Mouse (Mus musculus): ENCODE data around the gene Glrx5.

The Glrx5 gene

DNA sequence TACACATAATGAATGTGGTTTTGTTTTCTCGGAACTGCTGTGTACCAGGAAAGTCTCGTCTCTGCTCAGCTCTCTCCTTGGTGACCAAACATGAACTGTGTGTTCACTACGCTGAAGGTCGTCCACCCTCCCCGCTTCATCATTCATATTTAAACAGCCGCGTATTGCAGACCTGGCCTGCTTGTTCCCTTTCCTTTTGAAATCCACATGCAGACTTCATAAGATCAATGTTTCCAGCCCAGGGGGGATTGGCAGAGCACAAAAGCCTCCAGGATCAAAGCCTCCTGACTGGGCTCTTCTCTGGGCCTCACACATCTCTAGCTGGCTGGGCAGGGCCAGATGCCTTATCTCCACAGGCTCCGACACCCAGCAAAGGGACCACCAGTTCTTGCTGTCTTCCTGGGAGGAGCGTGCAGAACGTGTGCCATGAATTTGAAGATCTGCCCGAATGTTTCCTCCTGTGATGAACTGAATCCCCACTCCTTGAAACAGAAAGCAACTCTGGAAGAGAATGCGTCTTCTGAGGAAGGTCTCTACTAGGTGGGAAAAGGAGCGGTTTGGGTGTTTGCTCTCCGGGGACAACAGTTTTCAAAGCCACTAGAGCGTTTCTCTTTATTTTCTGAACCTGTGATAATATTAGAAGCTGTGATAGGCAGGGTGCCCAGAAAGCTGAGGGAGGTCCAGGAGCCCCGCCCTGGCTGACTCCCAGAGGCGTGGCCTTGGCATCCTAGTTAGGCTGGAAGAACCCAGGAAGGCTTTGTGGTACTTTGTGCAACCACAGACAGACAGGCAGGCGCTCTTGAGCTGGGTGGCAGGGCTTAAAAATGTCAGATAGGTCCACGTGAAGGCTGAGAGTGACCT, 12.9 kb upstream of the Glrx5 start:
- peaks cover 25% of the 10 kb centered on the region for H3K27me3 ChIP-seq (ENCODE audit: insufficient read depth, low read length)
- peaks cover 51% of the 10 kb centered on the region for H3K4me1 ChIP-seq (replicated peaks; ENCODE audit: low read depth, low read length)
- peak; percentile 30; the same call in 1 of the 2 replicates for TF ChIP-seq NANOG (IDR thresholded peaks at IDR 0.05; ENCODE audit: borderline replicate concordance, low read length)
- no peak for TF ChIP-seq POU5F1 (IDR thresholded peaks at IDR 0.05; ENCODE audit: borderline replicate concordance, low read length)
- no peak for TF ChIP-seq CTCF (conservative IDR thresholded peaks at IDR 0.05; ENCODE audit: low read length)
- no peaks in the 10 kb centered on the region for H3K36me3 ChIP-seq (ENCODE audit: insufficient read depth, low read length)
- H3K9me3 ChIP-seq (ENCODE audit: low read length) = 0 out of 2 replicates have a peak, but pooled peaks cover 4% of the 10 kb centered on the region
- H3K4me3 ChIP-seq (replicated peaks; ENCODE audit: low read length) = 0 out of 2 replicates have a peak overlapping the region, but pooled peaks have one; percentile 4

DNA sequence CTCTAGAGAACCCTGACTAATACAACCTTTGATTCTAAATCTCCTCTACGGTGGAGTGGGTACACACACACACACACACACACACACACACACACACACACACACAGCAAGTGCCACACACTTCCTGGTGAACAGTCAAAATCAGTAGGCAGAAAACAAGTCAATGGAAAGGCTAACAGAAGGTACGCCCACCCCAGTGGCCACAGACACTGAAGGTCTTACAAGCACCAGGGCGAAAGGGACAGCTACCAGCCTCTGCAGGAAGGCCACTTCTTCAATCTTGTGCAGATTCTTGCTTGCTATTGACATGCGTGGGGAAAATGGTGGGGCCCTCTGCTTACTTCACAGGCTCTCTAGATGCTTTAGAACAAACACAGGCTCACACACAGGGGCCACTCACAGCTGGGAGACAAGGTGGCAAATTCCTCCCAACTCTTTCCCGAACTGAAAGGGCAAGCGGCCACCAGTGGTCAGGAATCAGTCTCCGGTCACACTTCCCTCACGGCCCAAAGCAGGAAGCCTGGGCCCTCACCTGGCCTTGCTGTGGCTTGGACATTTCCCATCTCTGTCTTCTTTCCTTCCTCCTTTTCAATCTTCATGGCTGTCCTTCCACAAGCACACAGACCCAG, 10.9 kb upstream of the Glrx5 start:
- H3K4me1 ChIP-seq (replicated peaks; ENCODE audit: low read depth, low read length) = peaks cover 50% of the 10 kb centered on the region
- H3K9me3 ChIP-seq (ENCODE audit: low read length) = no peaks in the 10 kb centered on the region
- H3K36me3 ChIP-seq (ENCODE audit: insufficient read depth, low read length) = no peaks in the 10 kb centered on the region
- TF ChIP-seq POU5F1 (IDR thresholded peaks at IDR 0.05; ENCODE audit: borderline replicate concordance, low read length) (no peak), CTCF (conservative IDR thresholded peaks at IDR 0.05; ENCODE audit: low read length) (no peak), NANOG (IDR thresholded peaks at IDR 0.05; ENCODE audit: borderline replicate concordance, low read length) (no peak)
- H3K27me3 ChIP-seq (ENCODE audit: insufficient read depth, low read length) = peaks cover 24% of the 10 kb centered on the region
- peak overlapping the region; percentile 73 for H3K4me3 ChIP-seq (replicated peaks; ENCODE audit: low read length)

DNA sequence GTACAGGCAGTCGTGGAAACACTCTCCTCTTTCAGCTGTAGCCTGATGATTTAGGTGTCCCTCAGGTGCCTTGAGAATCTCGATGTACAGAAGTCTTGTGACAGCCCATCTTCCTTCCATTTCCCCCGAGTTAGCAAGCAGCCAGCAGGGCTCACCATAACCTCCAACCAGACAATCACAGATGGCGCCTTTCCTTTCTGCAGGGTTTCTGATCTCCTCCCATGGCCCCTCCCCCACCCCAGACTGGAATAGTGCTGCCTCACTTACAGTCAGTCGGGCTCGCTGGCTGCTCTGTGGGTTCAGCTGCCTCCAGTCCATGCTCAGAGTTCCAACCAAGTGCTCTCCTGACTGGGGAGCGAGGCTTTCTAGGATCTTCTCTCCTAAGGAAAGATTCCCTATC, 10.3 kb upstream of the Glrx5 start:
- Histone ChIP-seq H3K9me3 (ENCODE audit: low read length) (no peaks in the 10 kb centered on the region), H3K36me3 (ENCODE audit: insufficient read depth, low read length) (no peaks in the 10 kb centered on the region), H3K4me3 (replicated peaks; ENCODE audit: low read length) (peak overlapping the region; percentile 73), H3K4me1 (replicated peaks; ENCODE audit: low read depth, low read length) (peaks cover 47% of the 10 kb centered on the region), H3K27me3 (ENCODE audit: insufficient read depth, low read length) (peaks cover 24% of the 10 kb centered on the region)
- TF ChIP-seq NANOG (IDR thresholded peaks at IDR 0.05; ENCODE audit: borderline replicate concordance, low read length) (no peak), POU5F1 (IDR thresholded peaks at IDR 0.05; ENCODE audit: borderline replicate concordance, low read length) (no peak), CTCF (conservative IDR thresholded peaks at IDR 0.05; ENCODE audit: low read length) (no peak)

DNA sequence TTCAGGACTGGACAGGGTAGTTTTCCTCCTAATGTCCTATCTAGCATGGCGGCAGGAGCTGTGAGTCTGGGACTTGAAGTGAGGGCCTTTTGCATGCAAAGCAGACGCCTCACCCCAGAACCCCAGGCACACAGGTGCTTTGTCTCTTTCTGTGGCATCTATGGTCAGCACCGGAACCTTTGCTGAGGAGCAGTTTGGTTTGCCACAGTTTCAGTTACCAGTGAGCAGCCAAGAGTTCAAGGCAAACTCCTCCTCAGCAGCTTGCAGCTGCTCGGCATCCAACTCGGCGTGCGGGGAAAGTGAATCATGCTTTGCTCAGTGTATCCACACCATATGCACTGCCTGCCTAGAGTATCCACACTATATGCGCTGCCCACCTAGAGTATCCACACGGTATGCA, 9.7 kb upstream of the Glrx5 start:
- H3K27me3 ChIP-seq (ENCODE audit: insufficient read depth, low read length) = peaks cover 24% of the 10 kb centered on the region
- TF ChIP-seq CTCF (conservative IDR thresholded peaks at IDR 0.05; ENCODE audit: low read length) (no peak), NANOG (IDR thresholded peaks at IDR 0.05; ENCODE audit: borderline replicate concordance, low read length) (no peak), POU5F1 (IDR thresholded peaks at IDR 0.05; ENCODE audit: borderline replicate concordance, low read length) (no peak)
- no peaks in the 10 kb centered on the region for H3K36me3 ChIP-seq (ENCODE audit: insufficient read depth, low read length)
- H3K4me3 ChIP-seq (replicated peaks; ENCODE audit: low read length) = peak overlapping the region; percentile 73
- H3K4me1 ChIP-seq (replicated peaks; ENCODE audit: low read depth, low read length) = peaks cover 50% of the 10 kb centered on the region
- no peaks in the 10 kb centered on the region for H3K9me3 ChIP-seq (ENCODE audit: low read length)

- TF ChIP-seq NANOG (IDR thresholded peaks at IDR 0.05; ENCODE audit: borderline replicate concordance, low read length) = no peak
- peak; percentile 66 for TF ChIP-seq CTCF (conservative IDR thresholded peaks at IDR 0.05; ENCODE audit: low read length)
These were observed 7.1 kb upstream of the Glrx5 start for GRCm38 (mm10) chr12:105025271-105025946.

DNA sequence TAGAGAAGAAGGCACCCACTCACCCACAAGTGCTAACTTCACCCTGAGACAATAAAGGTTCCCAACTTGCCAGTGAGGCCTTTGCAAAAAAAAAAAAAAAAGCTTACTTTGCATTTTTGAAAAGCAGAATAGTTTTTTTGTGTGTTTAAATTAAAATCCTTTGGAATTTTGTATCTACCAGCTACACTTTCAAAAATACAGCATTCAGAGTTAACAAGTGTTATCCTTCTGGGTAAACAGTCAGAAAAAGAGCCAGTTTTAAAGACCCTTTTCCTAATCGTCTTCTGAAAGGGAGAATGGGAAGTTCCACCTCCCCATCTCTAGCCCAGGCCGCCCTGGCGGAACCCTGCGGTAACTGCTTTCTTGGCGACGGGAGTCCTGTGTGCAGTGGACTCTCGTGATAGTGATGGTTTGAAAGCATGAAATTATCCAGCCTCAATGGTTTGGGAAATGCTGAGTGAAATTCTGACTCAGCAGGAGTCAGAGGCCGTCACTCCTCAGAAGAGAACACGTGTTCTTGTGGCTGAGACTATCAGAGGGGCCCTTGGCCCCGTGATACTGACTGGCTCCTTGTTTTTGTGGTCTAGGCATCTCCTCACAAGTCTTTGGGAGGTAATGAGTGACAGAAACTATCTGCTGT, 6.4 kb upstream of the Glrx5 start:
- peaks cover 63% of the 10 kb centered on the region for H3K4me1 ChIP-seq (replicated peaks; ENCODE audit: low read depth, low read length)
- H3K36me3 ChIP-seq (ENCODE audit: insufficient read depth, low read length) = peaks cover 26% of the 10 kb centered on the region
- H3K4me3 ChIP-seq (replicated peaks; ENCODE audit: low read length) = no peak overlapping the region
- peaks cover 24% of the 10 kb centered on the region for H3K27me3 ChIP-seq (ENCODE audit: insufficient read depth, low read length)
- no peaks in the 10 kb centered on the region for H3K9me3 ChIP-seq (ENCODE audit: low read length)
- TF ChIP-seq NANOG (IDR thresholded peaks at IDR 0.05; ENCODE audit: borderline replicate concordance, low read length) = no peak
- no peak for TF ChIP-seq POU5F1 (IDR thresholded peaks at IDR 0.05; ENCODE audit: borderline replicate concordance, low read length)
- no peak; the same call in 1 of the 2 replicates for TF ChIP-seq CTCF (conservative IDR thresholded peaks at IDR 0.05; ENCODE audit: low read length)

More at GRCm38 (mm10) chr12:105025271-105025946, 7.1 kb upstream of the Glrx5 start:
- Histone ChIP-seq H3K9me3 (ENCODE audit: low read length) (no peaks in the 10 kb centered on the region), H3K36me3 (ENCODE audit: insufficient read depth, low read length) (peaks cover 20% of the 10 kb centered on the region), H3K4me3 (replicated peaks; ENCODE audit: low read length) (no peak overlapping the region), H3K27me3 (ENCODE audit: insufficient read depth, low read length) (peaks cover 24% of the 10 kb centered on the region), H3K4me1 (replicated peaks; ENCODE audit: low read depth, low read length) (peaks cover 63% of the 10 kb centered on the region)

GRCm38 (mm10) chr12:105027323-105027991, 5.0 kb upstream of the Glrx5 start:
- H3K4me1 ChIP-seq (replicated peaks; ENCODE audit: low read depth, low read length) = peaks cover 51% of the 10 kb centered on the region
- no peak overlapping the region for H3K4me3 ChIP-seq (replicated peaks; ENCODE audit: low read length)
- H3K27me3 ChIP-seq (ENCODE audit: insufficient read depth, low read length) = peaks cover 22% of the 10 kb centered on the region
- no peaks in the 10 kb centered on the region for H3K9me3 ChIP-seq (ENCODE audit: low read length)
- H3K36me3 ChIP-seq (ENCODE audit: insufficient read depth, low read length) = peaks cover 27% of the 10 kb centered on the region
- TF ChIP-seq POU5F1 (IDR thresholded peaks at IDR 0.05; ENCODE audit: borderline replicate concordance, low read length) (no peak), CTCF (conservative IDR thresholded peaks at IDR 0.05; ENCODE audit: low read length) (peak; percentile 87)

All from E14TG2a.4 (cell line).